Mouse (Mus musculus) kidney, postnatal 0 days (tissue): Measurements from ENCODE around the gene Ksr1. TPM values are rescaled to one million over a fixed set of nuclear protein-coding genes. Genes with fewer than 3 reads are reported as not detected.

Source experiments
- ATAC-seq: fragments of 200-750 bp; cut with Nextera tagmentation; replicated peaks from 2 replicates; pipeline ENCODE4 v1.8.0; 2017; ENCODE audit warnings: low read depth, moderate number of reproducible peaks, moderate TSS enrichment, moderate library complexity; ENCODE audit not compliant: low FRiP score
- DNase-seq: peaks from one replicate; pipeline ENCODE4 v3.0.0-alpha.2; 2016; ENCODE audit warnings: low spot score
- H3K27ac ChIP-seq: fragments of 300-500 bp; sonication (generic); 2 replicates; pipeline ENCODE4 v1.5.1; 2014; ENCODE audit warnings: mild to moderate bottlenecking
- H3K27me3 ChIP-seq: fragments of 300-500 bp; sonication (generic); 2 replicates; pipeline ENCODE4 v1.6.1; 2014; ENCODE audit warnings: low read length, mixed read lengths; ENCODE audit not compliant: insufficient read depth
- H3K36me3 ChIP-seq: fragments of 300-500 bp; sonication (generic); 2 replicates; pipeline ENCODE4 v1.6.1; 2014; ENCODE audit warnings: low read length, mixed read lengths; ENCODE audit not compliant: insufficient read depth
- H3K4me1 ChIP-seq: fragments of 300-500 bp; sonication (generic); replicated peaks from 2 replicates; pipeline ENCODE4 v1.6.1; 2014; ENCODE audit warnings: antibody characterized with exemption, low read length, mixed read lengths; ENCODE audit not compliant: insufficient read depth
- H3K4me2 ChIP-seq: fragments of 300-500 bp; sonication (generic); 2 replicates; pipeline ENCODE4 v1.6.1; 2014; ENCODE audit warnings: mild to moderate bottlenecking, low read length, moderate library complexity, mixed read lengths
- H3K4me3 ChIP-seq: fragments of 300-500 bp; sonication (generic); replicated peaks from 2 replicates; pipeline ENCODE4 v1.5.1; 2014; ENCODE audit warnings: low read depth, low read length
- H3K9ac ChIP-seq: fragments of 300-500 bp; sonication (generic); 2 replicates; pipeline ENCODE4 v1.6.1; 2014; ENCODE audit warnings: low read depth, low read length
- H3K9me3 ChIP-seq: fragments of 300-500 bp; sonication (generic); replicated peaks from 2 replicates; pipeline ENCODE4 v1.6.1; 2016; ENCODE audit warnings: low read length, inconsistent platforms, mixed read lengths
- CTCF ChIP-seq: IDR thresholded peaks from 2 replicates; pipeline ENCODE4 v1.5.1; 2016; ENCODE audit warnings: antibody characterized with exemption, low read depth, mild to moderate bottlenecking, moderate library complexity
- WGBS: fragments of 180-500 bp; shearing (Covaris S2); extraction: QIAGEN DNeasy Blood & Tissue Kit; methylation state at CpG from one replicate; pipeline ENCODE4 v1.1.7; 2014; 5-methylcytosine and 5-hydroxymethylcytosine counted together
- polyA plus RNA-seq: library from polyadenylated mRNA; unstranded; fragments of >200 nt; fragmentation: Nextera tagmentation; extraction: Ambion mirVana; gene quantifications from 2 replicates; pipeline ENCODE4 v1.2.1, GENCODE M21; 2015

The Ksr1 gene
- polyA plus RNA-seq, 1 experiment from 2014 or later = 1.8 TPM

DNA sequence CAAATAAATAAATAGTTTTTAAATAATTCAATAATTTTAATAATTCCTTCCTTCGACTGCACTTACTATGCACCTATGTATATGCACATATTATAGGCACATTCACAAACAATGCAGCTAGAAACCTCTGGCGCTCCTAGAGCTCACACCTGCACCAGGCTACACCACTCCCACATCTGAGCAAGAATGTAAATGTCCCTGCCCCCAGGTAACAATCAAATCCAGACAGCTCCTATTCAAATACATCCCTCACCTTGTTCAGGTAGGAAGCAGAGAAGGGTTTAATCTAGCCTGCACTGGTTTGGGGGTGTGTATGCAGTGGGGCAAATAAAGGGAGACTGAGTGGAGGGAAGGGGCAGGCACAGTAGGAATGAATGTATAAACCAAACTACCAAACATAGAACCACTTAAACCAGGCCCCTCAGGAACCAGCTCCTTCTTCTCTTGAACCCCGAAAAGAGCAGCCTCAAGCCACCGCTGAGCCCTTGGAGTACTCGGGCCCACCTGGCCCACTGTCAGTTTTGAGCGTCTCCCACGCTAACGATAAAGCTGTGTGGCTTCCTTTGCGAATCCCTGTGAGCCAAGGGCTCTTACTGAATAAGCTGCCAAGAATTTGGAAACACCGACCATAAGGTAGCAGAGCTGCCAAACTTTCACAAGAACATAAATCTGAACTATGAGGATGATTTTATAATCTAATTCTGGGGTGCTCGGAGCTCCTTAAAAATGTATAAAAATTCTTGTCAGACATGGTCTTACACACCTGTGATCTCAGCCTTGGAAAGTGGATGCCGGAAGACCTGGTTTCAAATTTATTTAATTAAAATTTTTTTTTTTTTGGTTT, 167.8 kb downstream of the Ksr1 start:
- Histone ChIP-seq H3K36me3 (no peaks in the 10 kb centered on the region; the same call in 1 of the 2 replicates), H3K27me3 (no peaks in the 10 kb centered on the region), H3K4me2 (no peak overlapping the region), H3K9me3 (no peaks in the 10 kb centered on the region), H3K4me3 (no peak overlapping the region), H3K27ac (no peak overlapping the region), H3K9ac (no peak overlapping the region), H3K4me1 (no peaks in the 10 kb centered on the region)
- DNase-seq (no peak), ATAC-seq (no peak)
- TF ChIP-seq CTCF = no peak
- WGBS = 85% methylated on average over 12 of the region's 12 CpGs

DNA sequence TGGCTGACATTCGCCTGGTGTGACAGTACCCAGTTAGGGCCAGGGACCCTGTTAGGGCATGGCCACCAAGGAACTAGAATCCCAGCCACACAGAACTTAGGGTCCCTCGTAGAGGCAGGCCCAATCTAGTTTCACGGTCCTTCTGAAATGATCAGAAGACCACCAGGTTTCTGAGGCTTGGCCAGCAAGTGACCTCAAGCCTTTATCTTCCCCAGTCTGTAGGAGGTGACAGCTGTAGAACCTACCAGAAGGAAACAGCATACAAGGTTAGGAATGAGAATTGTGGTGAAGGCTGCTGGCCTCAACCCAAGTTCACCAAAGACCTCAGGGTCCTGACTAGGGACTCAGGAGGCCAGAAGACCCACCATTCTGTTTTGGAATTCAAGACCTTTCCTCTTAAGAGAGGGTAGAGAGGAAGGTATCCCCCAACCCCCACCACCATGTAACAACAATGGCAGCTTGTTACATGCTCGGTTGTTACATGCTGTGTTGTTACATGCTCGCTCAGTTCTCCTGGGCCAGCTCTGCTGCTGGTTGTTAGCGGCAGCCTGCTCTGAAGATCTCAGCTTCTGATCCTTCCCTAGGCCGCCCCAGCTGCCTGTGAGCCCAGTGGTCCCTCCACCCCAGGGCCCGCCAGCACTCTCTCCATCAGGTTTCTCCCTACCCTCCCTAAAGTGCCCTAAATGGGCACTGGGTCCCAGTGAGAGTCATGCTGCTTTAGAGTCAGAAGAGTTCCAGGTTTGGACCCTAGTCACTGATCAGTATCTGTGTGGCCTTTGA, 169.3 kb downstream of the Ksr1 start:
- TF ChIP-seq CTCF = no peak
- WGBS = 86% methylated on average over 8 of the region's 8 CpGs
- DNase-seq = no peak
- H3K4me2 ChIP-seq = no peak overlapping the region
- H3K9ac ChIP-seq = no peak overlapping the region
- no peaks in the 10 kb centered on the region for H3K9me3 ChIP-seq
- no peak for ATAC-seq
- no peaks in the 10 kb centered on the region; the same call in 1 of the 2 replicates for H3K36me3 ChIP-seq
- H3K27ac ChIP-seq = no peak overlapping the region
- H3K4me3 ChIP-seq = no peak overlapping the region
- H3K27me3 ChIP-seq = no peaks in the 10 kb centered on the region
- H3K4me1 ChIP-seq = no peaks in the 10 kb centered on the region

DNA sequence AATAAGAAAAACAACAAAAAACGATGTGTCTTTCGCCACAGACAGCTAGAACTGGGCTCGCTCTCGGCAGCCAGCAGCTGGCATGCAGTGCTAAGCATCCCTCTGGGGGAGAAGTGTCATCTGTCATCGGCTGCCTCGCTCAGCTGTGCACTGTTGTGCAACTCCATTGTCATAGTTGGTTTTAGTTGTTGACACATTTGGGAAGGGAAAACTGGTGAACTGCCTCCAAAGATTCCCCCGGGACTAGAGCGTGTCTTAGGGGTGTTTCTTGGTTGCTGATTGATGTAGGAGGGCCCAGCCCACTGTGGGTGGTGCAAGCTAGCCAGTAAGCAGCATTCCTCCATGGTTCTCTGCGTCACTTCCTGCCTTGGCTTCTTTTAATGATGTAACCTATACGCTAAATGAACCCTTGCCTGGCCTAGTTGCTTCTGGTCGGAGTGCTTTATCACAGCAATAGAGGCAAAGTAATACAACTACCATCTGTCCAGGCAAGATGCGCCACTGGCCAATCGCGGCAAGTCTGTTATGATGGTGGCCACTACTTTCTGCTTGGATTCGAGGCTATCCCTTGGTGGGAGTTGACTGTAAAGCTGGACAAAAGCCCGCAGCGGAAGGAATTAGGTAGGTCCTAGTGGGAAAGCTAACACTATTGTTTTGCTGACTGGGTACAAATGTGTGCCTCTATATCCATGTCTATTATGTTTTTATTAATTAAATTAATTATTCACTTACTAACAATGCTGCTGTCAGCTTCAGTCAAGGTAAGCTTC, 172.6 kb downstream of the Ksr1 start:
- no peak for ATAC-seq
- no peak overlapping the region for H3K4me2 ChIP-seq
- no peaks in the 10 kb centered on the region for H3K4me1 ChIP-seq
- H3K4me3 ChIP-seq = no peak overlapping the region
- TF ChIP-seq CTCF = no peak
- no peak overlapping the region for H3K27ac ChIP-seq
- no peaks in the 10 kb centered on the region for H3K27me3 ChIP-seq
- H3K9ac ChIP-seq = no peak overlapping the region
- peaks cover 3% of the 10 kb centered on the region; the same call in 1 of the 2 replicates for H3K36me3 ChIP-seq
- WGBS = 64% methylated on average over 17 of the region's 17 CpGs
- H3K9me3 ChIP-seq = no peaks in the 10 kb centered on the region
- peak; percentile 63 for DNase-seq

DNA sequence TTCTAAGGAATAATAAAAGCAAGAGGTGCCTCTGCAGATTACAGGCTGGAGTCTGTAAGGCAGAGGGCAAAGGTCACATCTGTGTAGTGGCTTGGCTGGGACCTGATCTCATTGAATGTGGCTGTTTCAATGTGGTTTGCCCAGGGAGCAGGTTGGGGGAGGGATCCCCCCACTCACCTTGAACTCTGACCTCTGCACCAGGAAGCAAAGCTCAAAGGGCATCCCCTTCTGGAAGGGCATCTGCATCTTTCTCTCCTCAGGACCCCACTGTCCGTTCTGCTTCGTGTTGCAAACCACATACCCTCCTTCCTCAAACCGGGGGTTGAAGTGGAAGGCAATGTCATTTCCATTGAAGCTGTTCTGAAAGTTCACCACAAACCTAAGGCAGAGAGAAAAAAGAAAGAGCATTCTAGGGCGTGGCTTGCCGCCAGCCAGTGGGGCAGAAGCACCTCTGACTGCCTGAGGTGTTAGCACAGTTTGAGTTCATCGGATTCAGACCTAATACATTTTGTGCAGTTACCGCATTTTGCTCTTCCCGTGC, 173.3 kb downstream of the Ksr1 start:
- Histone ChIP-seq H3K4me3 (no peak overlapping the region), H3K27me3 (no peaks in the 10 kb centered on the region), H3K9ac (no peak overlapping the region), H3K4me2 (no peak overlapping the region), H3K4me1 (no peaks in the 10 kb centered on the region), H3K9me3 (no peaks in the 10 kb centered on the region), H3K36me3 (peaks cover 3% of the 10 kb centered on the region; the same call in 1 of the 2 replicates), H3K27ac (no peak overlapping the region)
- DNase-seq (no peak), ATAC-seq (no peak)
- no peak for TF ChIP-seq CTCF
- 52% methylated on average over 8 of the region's 8 CpGs for WGBS

DNA sequence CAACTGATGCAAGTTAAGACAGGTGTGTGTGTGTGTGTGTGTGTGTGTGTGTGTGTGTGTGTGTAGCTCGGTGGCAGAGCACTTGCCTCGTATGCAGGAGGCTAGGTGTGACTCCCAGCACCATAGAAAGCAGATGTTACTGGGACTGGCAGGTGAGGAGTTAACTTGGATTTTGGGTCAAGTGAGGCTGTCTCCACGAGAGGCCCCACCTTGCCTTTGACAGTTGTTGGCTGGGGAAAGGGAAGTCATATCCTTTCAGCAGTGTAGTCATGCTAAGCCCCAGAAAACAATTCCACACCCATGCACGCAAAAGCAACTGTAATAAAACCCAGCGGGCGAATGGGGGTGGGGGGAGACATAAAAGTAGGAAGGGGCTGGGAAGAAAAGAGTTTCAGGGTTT, 173.9 kb downstream of the Ksr1 start:
- Histone ChIP-seq H3K4me2 (no peak overlapping the region), H3K27me3 (no peaks in the 10 kb centered on the region), H3K4me3 (no peak overlapping the region), H3K9ac (no peak overlapping the region), H3K9me3 (no peaks in the 10 kb centered on the region), H3K36me3 (peaks cover 3% of the 10 kb centered on the region; the same call in 1 of the 2 replicates), H3K27ac (no peak overlapping the region), H3K4me1 (no peaks in the 10 kb centered on the region)
- 35% methylated on average over 6 of the region's 6 CpGs for WGBS
- ATAC-seq (no peak), DNase-seq (no peak)
- no peak for TF ChIP-seq CTCF

DNA sequence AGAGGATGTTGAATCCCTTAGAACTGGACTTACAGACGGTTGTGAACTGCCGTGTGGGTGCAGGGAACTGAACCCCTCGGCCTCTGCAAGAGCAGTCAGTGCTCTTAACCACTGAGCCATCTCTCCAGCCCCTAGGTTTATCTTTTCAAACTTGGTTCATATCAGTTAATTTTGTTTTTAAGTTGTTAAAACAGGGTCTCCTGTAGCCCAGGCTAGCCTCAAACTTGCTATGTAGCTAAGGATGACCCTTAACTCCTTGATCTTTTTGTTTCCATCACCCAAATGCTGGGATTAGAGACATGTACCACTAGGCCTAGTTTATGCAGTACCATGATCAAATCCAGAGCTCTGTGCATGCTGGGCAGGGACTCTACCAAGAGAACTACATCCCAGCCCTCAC, 174.5 kb downstream of the Ksr1 start:
- Histone ChIP-seq H3K4me1 (no peaks in the 10 kb centered on the region), H3K4me2 (no peak overlapping the region), H3K27me3 (no peaks in the 10 kb centered on the region), H3K9me3 (no peaks in the 10 kb centered on the region), H3K27ac (no peak overlapping the region), H3K4me3 (no peak overlapping the region), H3K36me3 (peaks cover 3% of the 10 kb centered on the region; the same call in 1 of the 2 replicates), H3K9ac (no peak overlapping the region)
- DNase-seq (no peak), ATAC-seq (no peak)
- no peak for TF ChIP-seq CTCF
- WGBS = 90% methylated on average over 3 of the region's 3 CpGs
